Mouse (Mus musculus): ENCODE results near the gene Cyp2d11. TPM values are rescaled to one million over a fixed set of nuclear protein-coding genes. Genes with fewer than 3 reads are reported as not detected.

The Cyp2d11 gene
- total RNA-seq, 2 experiments from 2014 or later: not detected

DNA sequence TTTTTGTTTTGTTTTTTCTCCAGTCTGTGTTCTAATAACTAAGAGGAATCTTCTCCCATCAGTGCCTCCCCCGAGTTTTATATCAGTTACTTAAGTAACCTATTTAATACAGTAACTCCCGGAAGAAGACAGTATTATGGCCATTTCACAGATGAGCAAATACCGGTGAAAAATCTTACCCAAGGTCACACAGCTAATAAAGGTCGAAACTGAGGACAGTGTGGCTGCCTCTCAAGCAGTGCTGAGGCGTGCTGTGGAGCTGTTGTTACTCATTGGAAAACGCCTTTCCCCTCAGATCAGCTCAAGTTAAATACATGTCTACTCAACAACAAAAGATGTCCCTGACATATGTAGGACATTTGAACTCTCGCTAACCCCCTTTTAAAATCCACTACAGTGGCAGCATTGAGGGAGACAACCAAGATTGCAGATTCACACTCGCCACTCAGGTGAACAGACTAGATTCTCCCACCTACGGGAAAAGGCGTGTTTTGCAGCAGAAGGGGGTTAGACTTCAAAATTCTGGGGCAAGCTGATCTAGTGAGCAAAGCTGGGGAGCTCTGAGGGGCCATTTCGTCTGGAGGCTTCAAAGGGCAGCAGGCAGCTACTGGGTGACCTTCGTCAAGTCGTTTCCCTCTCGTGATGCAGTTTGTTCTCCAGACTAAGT, 40.6 kb downstream of the Cyp2d11 start:
- no peak for DNase-seq
- intact Hi-C loops (cut with DNase I): no loop called here

DNA sequence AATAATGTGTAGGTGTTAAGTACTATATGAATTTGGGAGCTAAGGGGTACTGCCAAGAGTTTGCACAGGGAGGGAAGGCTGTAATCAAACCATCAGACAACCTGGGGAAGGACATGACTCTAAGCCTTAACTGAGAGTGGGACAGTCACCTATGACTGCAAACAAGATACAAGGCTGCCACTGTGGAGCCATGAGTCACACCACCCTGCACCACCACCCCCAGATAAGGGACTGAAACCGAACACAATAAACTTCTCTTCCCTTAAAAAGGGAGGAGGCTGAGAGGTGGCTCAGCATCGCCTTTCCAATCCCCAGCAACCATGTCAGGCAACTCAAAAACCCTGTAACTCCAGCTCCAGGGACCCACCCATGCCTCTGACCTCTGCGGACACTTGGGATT, 42.3 kb downstream of the Cyp2d11 start:
- intact Hi-C loops (cut with DNase I): no loop called here
- DNase-seq: no peak

GRCm38 (mm10) chr15:82350349-82350748, 43.5 kb downstream of the Cyp2d11 start:
- intact Hi-C loops (cut with DNase I): no loop called here
- DNase-seq: no peak

DNA sequence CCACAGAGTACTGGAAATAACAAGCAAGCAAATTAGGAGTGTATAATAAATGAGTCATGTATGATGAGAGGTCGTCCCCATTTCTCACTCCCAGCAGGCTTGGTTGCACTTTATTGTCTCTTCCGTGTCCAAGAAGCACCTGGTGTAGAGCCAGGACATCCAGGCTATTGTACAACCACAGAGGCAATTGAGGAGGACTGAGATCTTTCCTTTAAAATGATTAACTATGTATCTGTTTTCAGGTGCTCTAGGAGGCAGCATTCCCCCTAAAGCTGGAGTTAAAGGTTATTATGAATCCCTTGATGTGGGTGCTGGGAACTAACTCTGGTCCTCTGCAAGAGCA, 44.9 kb downstream of the Cyp2d11 start:
- intact Hi-C loops (cut with DNase I): no loop called here
- no peak for DNase-seq

GRCm38 (mm10) chr15:82348258-82348998, 45.4 kb downstream of the Cyp2d11 start:
- intact Hi-C loops (cut with DNase I): no loop called here

GRCm38 (mm10) chr15:82347852-82348251, 46.0 kb downstream of the Cyp2d11 start:
- no peak for DNase-seq
- intact Hi-C loops (cut with DNase I): no loop called here

More at GRCm38 (mm10) chr15:82348258-82348998, 45.4 kb downstream of the Cyp2d11 start:
- no peak for DNase-seq

- DNase-seq: no peak
- intact Hi-C loops (cut with DNase I): no loop called here
These were observed 46.5 kb downstream of the Cyp2d11 start for GRCm38 (mm10) chr15:82347303-82347676.

DNA sequence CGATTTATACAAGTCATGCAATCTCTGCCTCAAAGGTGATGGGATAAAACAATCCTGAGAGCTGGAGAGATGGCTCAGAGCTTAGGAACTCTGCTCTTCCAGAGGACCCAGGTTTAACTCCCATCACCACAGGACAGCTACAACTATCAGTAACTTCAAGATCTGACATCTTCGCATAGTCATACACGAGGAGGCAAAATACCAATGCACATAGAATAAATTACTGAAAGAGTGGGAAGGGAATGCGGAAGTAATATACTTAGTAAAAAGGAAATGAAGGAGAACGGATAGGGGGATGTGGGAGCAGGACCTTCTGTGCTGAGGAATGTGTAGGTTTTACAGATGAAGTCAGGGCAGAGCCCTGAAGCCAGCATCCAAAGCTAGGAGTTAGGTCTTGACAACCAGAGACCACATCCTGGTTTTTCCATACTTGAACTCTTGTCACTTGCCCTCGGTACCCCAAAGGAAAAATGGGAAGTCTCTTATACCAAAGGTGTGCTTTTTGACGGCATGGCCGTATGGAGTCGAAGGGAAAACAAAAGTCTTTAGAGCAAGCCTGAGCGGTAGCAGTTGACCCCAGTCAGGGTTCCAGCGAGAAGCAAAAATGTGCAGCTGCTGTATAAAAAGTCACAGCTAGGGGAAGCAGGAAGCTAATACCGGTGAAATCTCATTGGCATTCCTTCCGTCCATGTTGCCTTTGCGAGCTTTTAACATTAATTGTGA, 47.1 kb downstream of the Cyp2d11 start:
- intact Hi-C loops (cut with DNase I): no loop called here
- no peak for DNase-seq

GRCm38 (mm10) chr15:82345820-82346470, 47.9 kb downstream of the Cyp2d11 start:
- intact Hi-C loops (cut with DNase I): no loop called here

GRCm38 (mm10) chr15:82344971-82345370, 48.9 kb downstream of the Cyp2d11 start:
- intact Hi-C loops (cut with DNase I): no loop called here
- DNase-seq: no peak

More at GRCm38 (mm10) chr15:82345820-82346470, 47.9 kb downstream of the Cyp2d11 start:
- peak; percentile 98 for DNase-seq

DNA sequence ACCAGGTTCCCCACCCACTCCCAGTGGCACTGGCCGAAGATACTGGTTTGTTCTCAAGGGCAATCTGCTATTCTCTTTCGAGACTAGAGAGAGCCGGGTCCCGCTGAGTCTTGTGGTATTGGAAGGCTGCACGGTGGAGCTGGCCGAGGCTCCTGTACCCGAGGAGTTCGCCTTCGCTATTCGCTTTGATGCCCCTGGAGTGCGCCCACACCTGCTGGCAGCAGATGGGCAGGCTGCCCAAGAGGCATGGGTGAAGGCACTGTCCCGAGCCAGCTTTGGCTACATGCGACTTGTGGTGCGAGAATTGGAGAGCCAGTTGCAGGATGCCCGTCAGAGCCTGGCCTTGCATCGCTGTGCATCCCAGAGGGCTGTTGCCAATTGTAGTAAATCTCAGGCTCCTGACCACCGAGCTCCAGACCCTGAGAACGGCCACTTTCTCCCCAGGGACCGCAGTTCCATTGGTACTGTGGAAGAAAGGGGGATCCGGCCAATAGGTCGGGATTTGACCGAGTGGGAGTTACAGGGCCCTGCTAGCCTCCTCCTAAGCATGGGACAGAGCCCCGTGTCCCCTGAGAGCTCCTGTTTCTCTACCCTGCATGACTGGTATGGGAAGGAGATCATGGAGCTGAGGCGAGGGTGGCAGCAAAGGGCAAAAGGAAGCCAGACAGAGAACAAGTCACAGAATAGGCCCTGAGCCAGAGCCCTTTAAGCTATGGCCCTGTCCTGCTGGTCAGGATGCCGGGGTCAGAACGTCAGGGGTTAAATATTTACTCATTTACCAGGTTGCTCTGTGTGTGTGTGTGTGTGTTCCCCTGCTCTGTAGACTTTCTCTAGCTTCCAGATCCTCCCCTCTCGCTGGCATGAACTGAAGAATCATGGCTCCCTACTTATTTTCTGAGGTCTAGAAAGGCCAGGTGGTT, 50.2 kb downstream of the Cyp2d11 start:
- intact Hi-C loops (cut with DNase I): no loop called here
- no peak for DNase-seq

- intact Hi-C loops (cut with DNase I): no loop called here
These were observed 51.3 kb downstream of the Cyp2d11 start for GRCm38 (mm10) chr15:82342543-82342935.

DNA sequence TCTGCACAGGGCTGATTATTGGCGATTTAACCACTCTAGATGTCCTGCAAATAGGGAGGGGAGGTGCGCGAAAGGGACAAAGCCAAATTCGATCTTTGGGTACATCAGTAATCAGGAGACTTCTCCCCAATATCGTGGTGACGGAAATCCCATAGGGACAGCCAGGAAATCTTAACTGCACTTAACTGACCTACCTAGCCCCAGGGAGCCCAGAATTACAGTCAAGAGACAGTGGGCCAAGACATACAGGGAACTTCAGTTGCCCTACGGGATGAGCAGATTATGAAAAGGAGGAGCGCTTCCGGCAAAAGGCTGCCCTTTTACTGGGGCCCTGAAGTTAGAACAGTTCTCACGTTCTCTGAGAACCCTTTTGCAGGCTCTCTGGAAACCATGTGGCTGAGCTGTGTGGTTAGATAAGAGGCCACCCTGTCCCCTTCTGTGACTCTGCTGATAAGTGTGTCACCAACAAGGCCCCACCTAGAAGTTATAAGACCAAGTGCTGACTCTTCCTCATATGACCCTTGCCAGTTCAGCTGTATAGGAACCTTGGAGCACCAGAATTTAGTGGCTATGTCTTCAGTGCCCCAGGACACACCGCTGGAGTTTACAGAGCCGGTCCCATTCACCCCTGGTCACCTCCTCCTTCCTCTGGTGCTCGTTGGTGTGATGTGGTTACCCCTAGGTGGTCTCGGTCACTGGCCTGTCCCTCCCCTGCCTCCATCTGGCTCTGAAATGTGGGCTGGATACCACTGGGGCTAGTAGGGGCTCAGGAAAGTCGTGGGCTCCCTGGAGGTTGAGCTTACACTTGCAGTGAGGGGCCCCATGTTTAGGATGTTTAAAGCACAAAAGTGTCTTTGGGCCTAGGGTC, 51.9 kb downstream of the Cyp2d11 start:
- DNase-seq: no peak
- intact Hi-C loops (cut with DNase I): no loop called here

More at GRCm38 (mm10) chr15:82342543-82342935, 51.3 kb downstream of the Cyp2d11 start:
- no peak for DNase-seq

GRCm38 (mm10) chr15:82341036-82341501, 52.8 kb downstream of the Cyp2d11 start:
- DNase-seq: no peak

GRCm38 (mm10) chr15:82340414-82341035, 53.3 kb downstream of the Cyp2d11 start:
- DNase-seq: no peak
- intact Hi-C loops (cut with DNase I): no loop called here

More at GRCm38 (mm10) chr15:82341036-82341501, 52.8 kb downstream of the Cyp2d11 start:
- intact Hi-C loops (cut with DNase I): no loop called here

GRCm38 (mm10) chr15:82339634-82340254, 54.1 kb downstream of the Cyp2d11 start:
- DNase-seq: no peak
- intact Hi-C loops (cut with DNase I): no loop called here
